Mouse (Mus musculus) C2C12 (cell line): Measurements from ENCODE around the gene Suclg2.
A peak's percentile ranks its signal among the peaks of the same experiment; 100 is the strongest.

Experiments
- CEBPB ChIP-seq: IDR thresholded peaks from one replicate; pipeline ENCODE4 v1.6.1; 2011; ENCODE audit warnings: low read depth, mild to moderate bottlenecking, control low read depth, moderate library complexity
- CTCF ChIP-seq: IDR thresholded peaks from one replicate; pipeline ENCODE4 v1.5.1; 2011; ENCODE audit not compliant: control insufficient read depth, insufficient read depth, insufficient read length
- MAX ChIP-seq: IDR thresholded peaks from one replicate; pipeline ENCODE4 v1.6.1; 2011; ENCODE audit warnings: mild to moderate bottlenecking, control low read depth
- MYOD1 ChIP-seq: IDR thresholded peaks from one replicate; pipeline ENCODE4 v1.6.1; 2011; ENCODE audit warnings: low read depth; ENCODE audit not compliant: control insufficient read depth, insufficient read length
- MYOG ChIP-seq: IDR thresholded peaks from one replicate; pipeline ENCODE4 v1.6.1; 2011; ENCODE audit not compliant: control insufficient read depth, insufficient read length; ENCODE audit errors: extremely low read depth
- USF1 ChIP-seq: IDR thresholded peaks from one replicate; pipeline ENCODE4 v1.6.1; 2011; ENCODE audit warnings: low read depth, mild to moderate bottlenecking, control low read depth, moderate library complexity

DNA sequence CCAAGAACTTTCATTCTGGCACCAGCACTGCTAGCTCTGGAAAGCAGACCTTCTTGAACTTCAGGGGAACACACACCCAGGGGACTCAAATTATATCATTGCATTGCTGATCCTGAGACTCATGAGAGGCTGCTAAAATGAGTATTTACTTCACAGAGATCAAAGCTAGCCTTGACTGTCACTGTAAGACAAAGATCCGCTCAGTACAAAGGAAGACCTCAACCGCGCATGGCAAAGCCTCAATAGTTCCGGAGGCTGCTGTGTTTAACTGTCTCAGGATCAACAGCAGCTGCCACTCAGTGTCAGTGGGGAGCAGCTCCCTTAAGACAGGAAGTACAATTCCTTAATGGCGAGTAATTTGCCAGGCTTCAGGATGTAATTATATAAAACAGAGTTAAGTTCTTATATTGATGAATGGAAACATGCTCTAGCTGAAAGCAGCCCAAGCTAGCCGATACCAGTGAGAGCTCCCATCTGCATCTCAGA, 67.2 kb downstream of the Suclg2 start:
- TF ChIP-seq CTCF: no peak
- no peak for TF ChIP-seq MYOG
- TF ChIP-seq USF1: no peak
- peak; percentile 12 for TF ChIP-seq MYOD1
- no peak for TF ChIP-seq CEBPB
- no peak for TF ChIP-seq MAX
